Mouse (Mus musculus) heart, postnatal 10 days (tissue): Measurements from ENCODE around the gene Ntm. TPM values are rescaled to one million over a fixed set of nuclear protein-coding genes. Genes with fewer than 3 reads are reported as not detected.

ENCODE experiments used
- DNase-seq, 2 experiments: peaks; one replicate each; pipeline ENCODE4 v3.0.0; 2021
- intact Hi-C: fragments of 180-260 bp; cut with DNase I; formaldehyde crosslinking; loops from one replicate; pipeline ENCODE4 v1.15.1; 2025
- total RNA-seq, 2 experiments: library from RNA; stranded (reverse); gene quantifications; 2 replicates each; pipeline ENCODE4 v1.2.3; 2021

Gene Ntm
- total RNA-seq, 2 experiments from 2014 or later, result 6.9 to 7.4 TPM

- peak; percentile 5 to 13 for DNase-seq
- intact Hi-C loops, result no loop called here
Measured at GRCm38 (mm10) chr9:29802990-29803737, 159.8 kb downstream of the Ntm start.

DNA sequence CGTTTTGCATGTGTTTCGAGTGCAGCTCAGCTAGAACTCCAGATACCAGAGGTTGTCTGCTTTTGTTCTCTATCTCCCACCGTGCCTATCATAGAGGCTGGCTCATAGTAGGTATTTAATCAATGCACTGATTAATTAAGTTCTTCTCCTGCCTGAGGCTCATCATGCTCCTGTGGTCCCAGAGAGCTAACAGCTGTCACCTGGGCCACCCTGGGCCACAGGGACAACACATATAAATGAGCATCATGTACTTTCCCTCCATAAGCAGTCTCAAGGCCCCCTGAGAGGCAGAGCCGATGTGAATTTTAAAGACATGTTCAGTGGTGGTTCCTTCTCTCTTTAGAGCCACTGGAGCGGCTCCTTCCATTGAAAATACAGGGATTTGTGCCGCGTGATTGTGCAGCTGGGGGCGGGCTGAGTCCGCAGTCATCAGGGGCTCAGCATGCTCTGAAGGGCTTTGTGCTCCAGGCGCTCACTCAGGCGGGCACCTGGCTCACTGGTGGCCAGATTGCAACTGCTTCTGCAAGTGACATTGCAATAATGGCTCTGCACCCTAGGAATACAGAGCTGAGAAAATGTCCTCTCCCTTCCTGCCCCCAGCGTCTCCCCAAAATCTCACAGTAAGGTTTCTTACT, 160.8 kb downstream of the Ntm start:
- no peak for DNase-seq
- intact Hi-C loops, result no loop called here

GRCm38 (mm10) chr9:29796281-29796680, 166.7 kb downstream of the Ntm start:
- no peak for DNase-seq
- intact Hi-C loops, result no loop called here

- intact Hi-C loops, result no loop called here
- no peak for DNase-seq
Measured at GRCm38 (mm10) chr9:29791199-29791915, 171.6 kb downstream of the Ntm start.

- DNase-seq, result no peak
- intact Hi-C loops, result no loop called here
Measured at GRCm38 (mm10) chr9:29790017-29790416, 172.9 kb downstream of the Ntm start.

DNA sequence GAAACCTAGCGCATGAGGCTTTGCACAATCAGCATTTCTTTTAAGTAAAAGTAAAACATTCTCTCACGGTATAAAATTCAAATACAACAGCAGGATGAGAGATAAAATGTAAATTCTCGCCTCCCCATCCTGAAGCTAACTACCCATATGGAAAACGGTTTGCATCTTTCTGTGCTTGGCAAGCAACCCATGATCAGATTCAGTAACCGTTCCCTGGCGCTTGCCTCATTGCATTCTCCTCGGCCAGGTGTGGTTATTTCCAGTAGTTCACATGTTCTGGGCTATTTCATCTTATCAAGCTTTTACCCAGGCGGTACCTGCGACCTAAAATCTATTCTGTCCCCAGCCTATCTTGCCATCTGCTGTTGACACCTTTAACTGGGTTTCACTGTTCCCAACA, 174.1 kb downstream of the Ntm start:
- no peak for DNase-seq

GRCm38 (mm10) chr9:29787408-29787807, 175.5 kb downstream of the Ntm start:
- DNase-seq, result no peak
- intact Hi-C loops, result no loop called here

More for the DNA sequence above, 174.1 kb downstream of the Ntm start:
- intact Hi-C loops, result no loop called here

- DNase-seq, result no peak
- intact Hi-C loops, result no loop called here
Measured at GRCm38 (mm10) chr9:29782697-29783096, 180.2 kb downstream of the Ntm start.

- intact Hi-C loops, result no loop called here
- no peak for DNase-seq
Measured at GRCm38 (mm10) chr9:29779739-29780138, 183.2 kb downstream of the Ntm start.

- DNase-seq, result no peak
- intact Hi-C loops, result no loop called here
Measured at GRCm38 (mm10) chr9:29776951-29777350, 186.0 kb downstream of the Ntm start.

DNA sequence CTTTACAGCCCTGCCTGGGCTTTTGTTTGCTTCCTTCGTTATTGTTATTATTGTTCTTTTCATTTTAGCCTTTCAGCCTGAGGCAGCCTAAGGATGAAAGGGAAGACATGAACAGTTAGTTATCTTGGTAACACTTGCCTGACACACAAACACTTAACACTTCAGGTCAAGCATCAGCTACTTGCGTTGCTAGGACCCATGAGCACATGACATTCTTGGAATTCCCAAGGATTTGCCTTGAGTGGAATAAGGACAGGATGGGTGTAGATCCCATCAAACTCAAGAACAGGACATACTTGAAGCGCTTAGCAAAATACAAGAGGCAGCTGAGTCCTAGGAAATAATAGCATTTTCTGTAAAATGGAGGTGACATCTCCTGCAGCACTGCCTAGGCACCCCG, 186.4 kb downstream of the Ntm start:
- intact Hi-C loops, result no loop called here
- DNase-seq, result no peak

DNA sequence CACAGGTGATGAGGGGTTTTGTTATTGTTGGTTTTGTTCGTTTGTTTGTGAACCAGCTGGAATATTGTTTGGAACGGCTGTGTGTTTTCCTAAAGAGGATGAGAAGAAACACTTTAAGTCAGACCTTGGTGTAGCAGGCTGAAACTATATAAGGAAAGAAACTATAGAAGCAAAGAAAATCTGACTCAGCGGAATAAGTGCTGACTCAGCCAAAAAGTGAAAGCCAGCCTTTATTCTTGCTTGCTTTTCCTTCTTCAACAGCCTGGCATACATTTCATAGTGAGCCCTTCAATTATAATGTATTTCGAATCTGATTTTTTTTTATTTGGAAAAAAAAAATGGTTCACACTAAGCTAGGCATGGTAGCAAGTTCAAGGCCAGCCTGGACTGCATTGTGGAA, 186.9 kb downstream of the Ntm start:
- intact Hi-C loops, result no loop called here
- DNase-seq, result no peak

DNA sequence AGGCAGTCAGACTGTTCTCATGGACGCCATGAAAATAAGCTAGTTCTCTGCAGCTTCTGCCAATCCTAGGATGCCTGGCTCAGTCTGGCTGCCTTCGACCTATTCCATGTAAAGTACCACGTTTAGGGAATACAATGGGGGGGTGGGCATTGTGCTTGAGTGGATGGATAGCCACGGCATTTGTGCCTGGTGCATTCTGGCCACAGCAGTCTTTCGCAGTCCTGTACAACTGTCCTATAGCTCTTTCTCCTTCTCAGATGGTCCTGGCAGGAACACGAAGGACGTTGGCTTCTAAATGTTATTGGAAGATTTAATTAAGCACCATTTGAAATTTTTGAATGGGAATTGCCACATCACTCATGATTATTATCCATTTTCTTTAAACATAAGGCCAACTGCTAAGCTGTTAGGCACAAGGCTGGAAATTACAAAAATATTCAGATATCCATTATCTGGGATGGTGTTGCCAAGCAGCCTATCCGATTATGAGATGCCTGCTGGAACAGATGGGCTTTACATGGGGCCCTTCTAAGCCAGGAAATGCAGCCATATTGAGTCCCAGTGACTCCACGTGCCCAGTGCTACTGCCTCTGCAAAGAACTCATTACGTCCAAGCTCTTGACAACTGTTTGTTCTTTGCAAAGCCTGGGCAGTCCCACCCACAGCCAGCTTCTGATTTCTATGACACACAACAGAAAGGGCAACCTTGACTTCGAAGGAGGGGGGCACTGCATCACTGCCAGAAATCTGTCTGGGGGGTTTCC, 190.1 kb downstream of the Ntm start:
- intact Hi-C loops, result no loop called here
- no peak for DNase-seq

GRCm38 (mm10) chr9:29771870-29772269, 191.1 kb downstream of the Ntm start:
- no peak for DNase-seq
- intact Hi-C loops, result no loop called here

DNA sequence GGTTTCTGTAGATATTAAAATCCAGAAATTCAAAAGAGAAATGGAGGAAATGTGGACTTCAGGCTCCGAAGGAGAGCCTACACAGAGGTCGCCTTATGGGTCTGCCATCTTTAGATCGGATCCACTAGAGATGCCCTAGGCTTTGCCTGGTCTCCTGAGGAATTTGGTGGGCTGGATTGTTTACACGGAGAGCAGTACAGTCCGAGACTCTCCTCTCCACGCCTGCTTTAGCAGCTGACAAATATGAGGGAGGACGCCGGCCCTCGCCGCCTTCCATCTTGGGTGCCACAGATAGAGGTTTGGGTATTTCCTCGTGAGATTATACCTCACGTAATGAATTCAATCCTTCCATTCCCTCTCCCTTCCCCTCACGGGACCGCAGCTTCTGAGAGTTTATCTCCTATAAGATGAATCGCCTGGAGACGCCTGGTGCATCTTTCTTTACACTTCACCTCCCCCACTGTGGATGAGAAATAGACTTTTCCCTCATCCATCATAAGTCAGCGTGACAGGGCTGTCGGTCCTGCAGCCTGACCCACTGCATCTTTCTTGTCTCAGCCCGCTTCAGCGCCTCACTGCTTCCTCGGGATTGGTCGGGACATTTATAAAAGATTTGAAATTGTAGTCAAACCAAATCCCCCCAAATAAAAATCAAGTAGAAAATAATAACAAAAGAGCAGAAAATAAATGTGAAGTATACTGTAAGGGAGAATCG, 191.7 kb downstream of the Ntm start:
- intact Hi-C loops, result no loop called here
- no peak for DNase-seq

GRCm38 (mm10) chr9:29769361-29769760, 193.6 kb downstream of the Ntm start:
- intact Hi-C loops, result no loop called here
- no peak for DNase-seq

- no peak for DNase-seq
- intact Hi-C loops, result no loop called here
Measured at GRCm38 (mm10) chr9:29765990-29766980, 196.7 kb downstream of the Ntm start.

- no peak for DNase-seq
- intact Hi-C loops, result no loop called here
Measured at GRCm38 (mm10) chr9:29763338-29763737, 199.6 kb downstream of the Ntm start.

DNA sequence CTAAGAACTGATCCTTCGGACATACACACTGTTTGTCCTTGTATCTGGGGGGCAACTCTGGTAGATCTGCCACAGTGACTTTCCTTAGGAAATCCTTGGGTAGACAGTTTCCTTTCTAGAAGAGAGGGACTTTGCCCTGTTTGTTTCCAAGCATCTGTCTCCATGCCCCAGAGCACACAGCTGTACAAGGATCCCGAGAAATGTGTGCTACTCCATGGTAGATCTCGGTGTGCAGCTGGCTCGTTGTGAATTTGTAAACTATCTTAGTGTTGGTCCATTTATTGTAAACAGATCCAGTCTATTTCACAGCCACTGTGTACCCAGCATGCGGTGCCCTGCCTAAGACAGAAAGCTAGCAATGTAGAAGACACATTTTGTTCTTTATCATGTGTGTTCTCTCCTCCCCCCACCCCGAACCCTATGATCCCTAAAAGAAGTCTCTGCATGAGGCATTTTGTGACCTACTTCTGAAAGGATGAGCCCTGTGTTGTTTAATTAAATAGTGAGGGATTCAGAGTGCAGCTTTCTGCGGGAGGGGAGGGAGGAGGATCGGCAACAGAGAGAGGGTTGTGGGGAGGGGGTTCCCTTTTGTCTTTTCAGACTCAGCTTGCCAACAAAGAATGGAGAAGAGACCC, 200.9 kb downstream of the Ntm start:
- intact Hi-C loops, result no loop called here
- no peak for DNase-seq
